Mouse (Mus musculus) adrenal gland (tissue): ENCODE data around the gene Uqcc1.

Experiments
- intact Hi-C: fragments of 180-260 bp; cut with DNase I; formaldehyde crosslinking; loops from one replicate; pipeline ENCODE4 v1.15.1; 2025
- long read RNA-seq, 2 experiments: library from polyadenylated mRNA; unstranded; transcript quantifications; one replicate each; pipeline ENCODE4 v2.0.0; 2020; ENCODE audit warnings: borderline replicate concordance in 1 of 2; ENCODE audit not compliant: insufficient replicate concordance in 1 of 2

Uqcc1 gene
- long read RNA-seq, experiment 1, transcript Uqcc1-204 (10 exons, 2,633 nt) = major isoform, 80 of 110 reads
- long read RNA-seq, experiment 1, transcript Uqcc1-207 (10 exons, 2,413 nt) = minor isoform, 5 of 110 reads
- long read RNA-seq, experiment 1, partial matches to known transcripts = 9 of 110 reads
- long read RNA-seq, experiment 1, other reads (novel, unspliced or antisense) = 15 of 110 reads
- long read RNA-seq, experiment 2, transcript Uqcc1-204 (10 exons, 2,633 nt) = major isoform, 104 of 130 reads
- long read RNA-seq, experiment 2, partial matches to known transcripts = 3 of 130 reads
- long read RNA-seq, experiment 2, other reads (novel, unspliced or antisense) = 17 of 130 reads

- intact Hi-C loops = no loop called here
These were observed at the start of gene Uqcc1 for GRCm38 (mm10) chr2:155929531-155930442. Uqcc1 (minus strand) TSS chr2:155930310.

GRCm38 (mm10) chr2:155979328-155979991, 49.4 kb upstream of the Uqcc1 start:
- intact Hi-C loops = no loop called here

GRCm38 (mm10) chr2:155974087-155974731, 44.1 kb upstream of the Uqcc1 start:
- intact Hi-C loops = no loop called here

GRCm38 (mm10) chr2:155973348-155973747, 43.2 kb upstream of the Uqcc1 start:
- intact Hi-C loops = no loop called here

- intact Hi-C loops = loop anchor here (10.0 kb wide), 1 partner anchor 312 kb away; no protein-coding TSS in a partner anchor
These were observed 32.9 kb upstream of the Uqcc1 start for GRCm38 (mm10) chr2:155962991-155963390.

- intact Hi-C loops = loop anchor here (10.0 kb wide), 1 partner anchor 313 kb away; no protein-coding TSS in a partner anchor
These were observed 31.8 kb upstream of the Uqcc1 start for GRCm38 (mm10) chr2:155961862-155962261.

- intact Hi-C loops = loop anchor here (10.0 kb wide), 1 partner anchor 315 kb away; no protein-coding TSS in a partner anchor
These were observed 29.9 kb upstream of the Uqcc1 start for GRCm38 (mm10) chr2:155959981-155960380.

- intact Hi-C loops = no loop called here
These were observed 26.3 kb upstream of the Uqcc1 start, which contains the start of gene Cep250 for GRCm38 (mm10) chr2:155956134-155957059. Cep250 (plus strand) TSS chr2:155956458.

GRCm38 (mm10) chr2:155952006-155952405, 21.9 kb upstream of the Uqcc1 start:
- intact Hi-C loops = no loop called here

GRCm38 (mm10) chr2:155949362-155949761, 19.3 kb upstream of the Uqcc1 start:
- intact Hi-C loops = no loop called here

GRCm38 (mm10) chr2:155947390-155948002, 17.4 kb upstream of the Uqcc1 start:
- intact Hi-C loops = no loop called here

GRCm38 (mm10) chr2:155946499-155946898, 16.4 kb upstream of the Uqcc1 start:
- intact Hi-C loops = no loop called here

GRCm38 (mm10) chr2:155946069-155946468, 16.0 kb upstream of the Uqcc1 start:
- intact Hi-C loops = no loop called here

- intact Hi-C loops = loop anchor here (2.0 kb wide), 1 partner anchor 97 kb away; no protein-coding TSS in a partner anchor
These were observed 15.5 kb upstream of the Uqcc1 start for GRCm38 (mm10) chr2:155945580-155945979.

- intact Hi-C loops = loop anchor here (2.0 kb wide), 1 partner anchor 96 kb away; no protein-coding TSS in a partner anchor
These were observed 15.0 kb upstream of the Uqcc1 start, which contains the start of gene Gdf5 for GRCm38 (mm10) chr2:155945124-155945523. Gdf5 (minus strand) TSS chr2:155945367.

GRCm38 (mm10) chr2:155944685-155945084, 14.6 kb upstream of the Uqcc1 start:
- intact Hi-C loops = loop anchor here (2.0 kb wide), 1 partner anchor 96 kb away; no protein-coding TSS in a partner anchor

GRCm38 (mm10) chr2:155943463-155943862, 13.4 kb upstream of the Uqcc1 start:
- intact Hi-C loops = no loop called here

GRCm38 (mm10) chr2:155941697-155942442, 11.8 kb upstream of the Uqcc1 start:
- intact Hi-C loops = no loop called here
